7 mouse cellular contexts compared by ENCODE assay signal in genomic region chr8:111726102-111726900, GRCm38 (mm10). TPM values are rescaled to one million over a fixed set of nuclear protein-coding genes. Genes with fewer than 3 reads are reported as not detected.
DNase-seq lines count a peak whose midpoint lies in the region; ATAC-seq lines count a peak whose summit lies in the region.

No protein-coding gene starts in this region.

- no peaks in the 10 kb centered on the region for H3K36me3 ChIP-seq in hindbrain, embryonic 16.5 days (ENCODE audit: control insufficient read depth, insufficient read depth, low read length)

- ATAC-seq in hindbrain, embryonic 16.5 days: peak; percentile 89

- H3K27me3 ChIP-seq in hindbrain, embryonic 16.5 days (replicated peaks; ENCODE audit: control insufficient read depth, insufficient read depth, low read length): no peaks in the 10 kb centered on the region

- no peak overlapping the region; the same call in 1 of the 2 replicates for H3K9ac ChIP-seq in hindbrain, embryonic 16.5 days (ENCODE audit: low read depth, low read length)

- no peaks in the 10 kb centered on the region for H3K9me3 ChIP-seq in hindbrain, embryonic 16.5 days (ENCODE audit: control insufficient read depth, low read length)

- peak; percentile 90 for DNase-seq in adrenal gland, adult 2 months
- peak; percentile 67 to 77 for DNase-seq in cerebellum, adult 18-20 months
- peak; percentile 72 for DNase-seq in gastrocnemius, postnatal 10 days
- DNase-seq in left cerebral cortex, adult 9 months (ENCODE audit: low spot score in 2 of 2): peak; percentile 71 to 80
- peak; percentile 69 to 86 for DNase-seq in lung, postnatal 4 days
- no peak for DNase-seq in thymus, postnatal 0 days (ENCODE audit: low spot score)

- peak overlapping the region; percentile 34; the same call in 1 of the 2 replicates for H3K27ac ChIP-seq in hindbrain, embryonic 16.5 days (ENCODE audit: low read depth, low read length)

- H3K4me1 ChIP-seq in hindbrain, embryonic 16.5 days (ENCODE audit: control insufficient read depth, insufficient read depth, low read depth, low read length): peaks cover 45% of the 10 kb centered on the region

- 55% methylated on average over 7 of the region's 7 CpGs for WGBS in hindbrain, embryonic 16.5 days

- H3K4me2 ChIP-seq in hindbrain, embryonic 16.5 days (ENCODE audit: low read length): peak overlapping the region; percentile 7; the same call in 1 of the 2 replicates

- H3K4me3 ChIP-seq in hindbrain, embryonic 16.5 days (ENCODE audit: low read length): no peak overlapping the region

RNA-seq across cellular contexts. Expression of gene Bcar1, which starts 17.3 kb away (rescaled TPM):
- 10 to 100 TPM; 76.9 to 91.2 TPM for total RNA-seq in adrenal gland, adult 2 months (2021)
- 204 and 210 TPM in 2 replicates for polyA plus RNA-seq in adrenal gland, adult 2 months (2012; rRNA removed)
- 10 to 100 TPM; 22.3 to 27.1 TPM for total RNA-seq in gastrocnemius, postnatal 10 days (2021)
- 37.6 and 50.0 TPM in 2 replicates for polyA plus RNA-seq in hindbrain, embryonic 16.5 days (2015; fragmentation: Nextera tagmentation; extraction: Ambion mirVana)
- polyA plus RNA-seq in thymus, postnatal 0 days (2015; fragmentation: Nextera tagmentation; extraction: Ambion mirVana): 4.1 TPM in 2 replicates

RNA-seq across cellular contexts. Expression of gene Ctrb1, which starts 35.5 kb away (rescaled TPM):
- under 1 TPM in 1 of 2 experiments, not detected in 1; 0.90 TPM for total RNA-seq in adrenal gland, adult 2 months (2021)
- polyA plus RNA-seq in adrenal gland, adult 2 months (2012; rRNA removed): 0.51 and 0.67 TPM in 2 replicates
- not detected for total RNA-seq in gastrocnemius, postnatal 10 days (2021)
- polyA plus RNA-seq in hindbrain, embryonic 16.5 days (2015; fragmentation: Nextera tagmentation; extraction: Ambion mirVana): not detected in 2 replicates
- polyA plus RNA-seq in thymus, postnatal 0 days (2015; fragmentation: Nextera tagmentation; extraction: Ambion mirVana): 1.1 TPM in 2 replicates
